Mouse (Mus musculus) hindbrain, embryonic 12.5 days (tissue): ENCODE results near the gene Nsg1. TPM values are rescaled to one million over a fixed set of nuclear protein-coding genes. Genes with fewer than 3 reads are reported as not detected.

Experiments used
- ATAC-seq: fragments of 200-750 bp; cut with Nextera tagmentation; 2 replicates; pipeline ENCODE4 v1.8.0; 2017; ENCODE audit warnings: moderate TSS enrichment; ENCODE audit not compliant: low FRiP score
- H3K27ac ChIP-seq: fragments of 300-500 bp; sonication (generic); 2 replicates; pipeline ENCODE4 v1.5.1; 2016; ENCODE audit warnings: mild to moderate bottlenecking
- H3K27me3 ChIP-seq: fragments of 300-500 bp; sonication (generic); 2 replicates; pipeline ENCODE4 v1.6.1; 2016; ENCODE audit warnings: mild to moderate bottlenecking
- H3K36me3 ChIP-seq: fragments of 300-500 bp; sonication (generic); 2 replicates; pipeline ENCODE4 v1.6.1; 2016; ENCODE audit warnings: mild to moderate bottlenecking
- H3K4me1 ChIP-seq: fragments of 300-500 bp; sonication (generic); 2 replicates; pipeline ENCODE4 v1.6.1; 2016
- H3K4me2 ChIP-seq: fragments of 300-500 bp; sonication (generic); replicated peaks from 2 replicates; pipeline ENCODE4 v1.6.1; 2016; ENCODE audit warnings: mild to moderate bottlenecking
- H3K4me3 ChIP-seq: fragments of 300-500 bp; sonication (generic); 2 replicates; pipeline ENCODE4 v1.5.1; 2016; ENCODE audit warnings: mild to moderate bottlenecking
- H3K9ac ChIP-seq: fragments of 300-500 bp; sonication (generic); 2 replicates; pipeline ENCODE4 v1.6.1; 2016; ENCODE audit warnings: mild to moderate bottlenecking, moderate library complexity
- H3K9me3 ChIP-seq: fragments of 300-500 bp; sonication (generic); replicated peaks from 2 replicates; pipeline ENCODE4 v1.6.1; 2016; ENCODE audit warnings: mild to moderate bottlenecking
- WGBS: fragments of 180-500 bp; shearing (Covaris S2); methylation state at CpG from one replicate; pipeline ENCODE4 v1.1.7; 2016; 5-methylcytosine and 5-hydroxymethylcytosine counted together
- polyA plus RNA-seq: library from polyadenylated mRNA; unstranded; fragments of >200 nt; fragmentation: Nextera tagmentation; extraction: Ambion mirVana; gene quantifications from 2 replicates; pipeline ENCODE4 v1.2.1, GENCODE M21; 2016

The Nsg1 gene
- polyA plus RNA-seq, 1 experiment from 2014 or later = 447 TPM

- H3K4me2 ChIP-seq = no peak overlapping the region
- WGBS = 61% methylated on average over 5 of the region's 5 CpGs
Measured at GRCm38 (mm10) chr5:38173766-38174165, 14.1 kb upstream of the Nsg1 start.

GRCm38 (mm10) chr5:38168497-38168896, 8.8 kb upstream of the Nsg1 start:
- Histone ChIP-seq H3K4me1 (no peaks in the 10 kb centered on the region), H3K4me2 (no peak overlapping the region), H3K27me3 (no peaks in the 10 kb centered on the region), H3K27ac (no peak overlapping the region), H3K4me3 (no peak overlapping the region), H3K9me3 (no peaks in the 10 kb centered on the region), H3K9ac (no peak overlapping the region), H3K36me3 (no peaks in the 10 kb centered on the region)
- ATAC-seq = no peak
- WGBS = 81% methylated on average over 11 of the region's 11 CpGs

More at GRCm38 (mm10) chr5:38173766-38174165, 14.1 kb upstream of the Nsg1 start:
- Histone ChIP-seq H3K9me3 (no peaks in the 10 kb centered on the region), H3K4me1 (no peaks in the 10 kb centered on the region), H3K36me3 (no peaks in the 10 kb centered on the region), H3K27ac (no peak overlapping the region), H3K27me3 (no peaks in the 10 kb centered on the region), H3K4me3 (no peak overlapping the region), H3K9ac (no peak overlapping the region)
- no peak for ATAC-seq

DNA sequence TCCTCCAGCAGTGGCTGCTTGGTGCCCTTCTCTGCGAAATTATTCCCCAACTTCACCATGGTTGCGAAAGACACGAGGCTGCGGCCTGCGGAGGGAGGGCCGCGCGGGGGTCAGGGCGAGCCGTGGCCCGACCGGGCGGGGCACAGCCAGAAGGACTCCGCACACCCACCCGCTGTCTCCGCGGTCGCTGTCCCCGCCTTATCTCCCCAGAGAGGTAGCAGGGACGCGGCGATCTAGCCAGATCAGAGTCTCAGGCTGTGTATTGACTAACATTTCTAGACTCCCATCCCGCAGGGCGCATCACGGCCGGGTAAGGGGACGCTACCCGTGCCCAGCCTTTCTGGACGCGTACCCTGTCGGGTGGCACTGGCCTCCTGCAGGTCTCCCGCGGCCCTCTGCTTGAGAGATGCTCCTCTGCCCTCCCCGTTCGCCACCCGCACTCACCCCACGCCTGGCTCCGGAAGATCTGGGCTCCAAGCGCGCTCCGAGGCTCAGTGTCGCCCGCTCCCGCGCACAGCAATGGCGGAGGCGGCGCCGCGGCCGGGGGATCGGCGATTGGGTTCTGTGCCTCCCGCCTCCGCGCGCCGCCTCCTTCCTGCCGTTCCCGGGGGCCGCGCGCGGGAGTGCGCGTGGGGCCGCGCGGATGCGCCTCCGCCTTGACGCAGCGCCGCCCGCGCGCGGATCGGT, 617 bp downstream of the Nsg1 start:
- H3K9ac ChIP-seq = peak overlapping the region; percentile 97
- peaks cover 35% of the 10 kb centered on the region for H3K36me3 ChIP-seq
- peaks cover 14% of the 10 kb centered on the region; the same call in 1 of the 2 replicates for H3K27me3 ChIP-seq
- WGBS = under 1% methylated on average over 69 of the region's 79 CpGs
- H3K4me3 ChIP-seq = peak overlapping the region; percentile 87
- peak; percentile 80 for ATAC-seq
- H3K27ac ChIP-seq = peak overlapping the region; percentile 93
- peaks cover 43% of the 10 kb centered on the region for H3K4me1 ChIP-seq
- H3K9me3 ChIP-seq = no peaks in the 10 kb centered on the region
- peak overlapping the region; percentile 69 for H3K4me2 ChIP-seq

DNA sequence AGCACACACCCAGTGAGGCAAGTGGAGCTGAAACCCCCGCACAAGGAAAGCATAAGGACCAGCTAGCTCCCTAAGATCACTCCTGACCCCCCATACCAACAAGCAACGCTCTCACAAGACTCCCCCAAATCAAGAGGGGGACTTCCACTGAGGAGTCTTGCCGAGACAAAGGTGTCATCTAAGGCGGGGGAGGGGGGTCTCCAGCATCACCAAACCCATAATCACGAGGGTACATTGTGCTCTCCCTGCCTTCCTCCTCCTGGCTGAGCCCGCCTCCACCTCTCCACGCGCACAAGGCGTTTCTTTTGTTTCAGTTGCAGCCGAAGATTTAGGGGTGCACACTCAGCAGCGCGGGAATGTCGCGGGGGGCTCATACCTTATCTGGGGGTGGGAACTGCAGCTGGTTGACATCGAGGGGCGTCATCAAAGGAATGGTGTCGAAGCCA, 1.2 kb downstream of the Nsg1 start:
- Histone ChIP-seq H3K27ac (peak overlapping the region; percentile 93), H3K36me3 (peaks cover 40% of the 10 kb centered on the region), H3K4me1 (peaks cover 48% of the 10 kb centered on the region), H3K9ac (peak overlapping the region; percentile 97), H3K9me3 (no peaks in the 10 kb centered on the region), H3K27me3 (peaks cover 14% of the 10 kb centered on the region; the same call in 1 of the 2 replicates), H3K4me3 (peak overlapping the region; percentile 87), H3K4me2 (peak overlapping the region; percentile 69)
- WGBS = 2% methylated on average over 17 of the region's 17 CpGs
- peak; percentile 53 for ATAC-seq

GRCm38 (mm10) chr5:38157481-38158020, 2.2 kb downstream of the Nsg1 start:
- peak overlapping the region; percentile 69 for H3K4me2 ChIP-seq
- H3K9me3 ChIP-seq = no peaks in the 10 kb centered on the region
- H3K4me1 ChIP-seq = peaks cover 58% of the 10 kb centered on the region
- H3K27me3 ChIP-seq = peaks cover 14% of the 10 kb centered on the region; the same call in 1 of the 2 replicates
- peaks cover 50% of the 10 kb centered on the region for H3K36me3 ChIP-seq
- peak overlapping the region; percentile 97 for H3K9ac ChIP-seq
- H3K27ac ChIP-seq = peak overlapping the region; percentile 93; the same call in 1 of the 2 replicates
- 55% methylated on average over 9 of the region's 9 CpGs for WGBS
- H3K4me3 ChIP-seq = peak overlapping the region; percentile 87
- no peak for ATAC-seq

DNA sequence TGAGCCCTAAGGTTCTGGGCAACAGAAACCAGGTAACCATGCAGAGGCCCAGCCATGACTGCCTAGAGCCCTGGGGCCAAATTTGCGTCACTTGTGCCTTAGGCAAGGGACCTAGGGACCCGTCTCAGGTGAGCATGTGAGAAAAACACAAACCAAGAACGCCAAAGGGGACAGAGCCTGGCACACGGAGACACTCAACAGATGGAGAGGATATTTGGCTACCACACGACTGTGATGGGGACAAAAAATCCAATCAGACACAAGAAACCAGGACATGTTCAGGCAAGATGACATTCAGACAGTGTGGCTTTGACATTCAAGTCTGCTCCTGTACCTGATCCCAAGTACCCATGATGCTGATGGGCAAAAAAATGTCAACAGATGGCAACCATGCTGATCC, 6.1 kb downstream of the Nsg1 start:
- no peak overlapping the region for H3K4me3 ChIP-seq
- peak overlapping the region; percentile 5 for H3K4me2 ChIP-seq
- 94% methylated on average over 5 of the region's 5 CpGs for WGBS
- ATAC-seq = no peak
- H3K4me1 ChIP-seq = peaks cover 71% of the 10 kb centered on the region
- H3K27me3 ChIP-seq = no peaks in the 10 kb centered on the region
- H3K36me3 ChIP-seq = peaks cover 87% of the 10 kb centered on the region
- H3K9me3 ChIP-seq = no peaks in the 10 kb centered on the region
- 0 out of 2 replicates have a peak overlapping the region, but pooled peaks have one; percentile 12 for H3K27ac ChIP-seq
- no peak overlapping the region for H3K9ac ChIP-seq

- Histone ChIP-seq H3K4me3 (no peak overlapping the region), H3K4me1 (peaks cover 66% of the 10 kb centered on the region), H3K36me3 (peaks cover 96% of the 10 kb centered on the region), H3K4me2 (peak overlapping the region; percentile 8; the same call in 1 of the 2 replicates), H3K27ac (no peak overlapping the region), H3K27me3 (no peaks in the 10 kb centered on the region), H3K9me3 (no peaks in the 10 kb centered on the region), H3K9ac (no peak overlapping the region)
- 84% methylated on average over 10 of the region's 10 CpGs for WGBS
- no peak for ATAC-seq
Measured at GRCm38 (mm10) chr5:38152201-38153108, 7.3 kb downstream of the Nsg1 start.

DNA sequence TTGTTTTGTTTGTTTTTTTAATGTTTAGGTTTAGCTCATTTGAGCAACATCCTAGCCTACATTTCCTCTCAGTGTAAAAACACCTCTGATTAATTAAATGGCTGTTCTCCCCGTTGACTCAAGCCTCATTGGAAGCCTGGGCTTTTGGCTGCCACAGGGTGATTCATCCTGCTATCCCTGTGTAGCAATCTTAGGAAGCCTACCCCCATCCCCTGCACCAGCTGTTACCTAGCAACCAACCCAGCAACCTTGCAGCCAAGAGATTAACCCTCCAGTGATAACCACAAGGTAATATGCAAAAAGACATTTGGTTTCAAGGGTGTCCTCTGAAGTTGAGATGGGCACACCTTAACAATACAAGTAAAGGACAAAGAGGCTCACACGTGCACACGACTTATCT, 8.4 kb downstream of the Nsg1 start:
- Histone ChIP-seq H3K4me1 (peaks cover 54% of the 10 kb centered on the region), H3K27me3 (no peaks in the 10 kb centered on the region), H3K27ac (no peak overlapping the region), H3K9ac (no peak overlapping the region), H3K4me2 (no peak overlapping the region; the same call in 1 of the 2 replicates), H3K4me3 (no peak overlapping the region), H3K9me3 (no peaks in the 10 kb centered on the region), H3K36me3 (peaks cover 92% of the 10 kb centered on the region)
- ATAC-seq = no peak; the same call in 1 of the 2 replicates
- 68% methylated on average over 3 of the region's 3 CpGs for WGBS

DNA sequence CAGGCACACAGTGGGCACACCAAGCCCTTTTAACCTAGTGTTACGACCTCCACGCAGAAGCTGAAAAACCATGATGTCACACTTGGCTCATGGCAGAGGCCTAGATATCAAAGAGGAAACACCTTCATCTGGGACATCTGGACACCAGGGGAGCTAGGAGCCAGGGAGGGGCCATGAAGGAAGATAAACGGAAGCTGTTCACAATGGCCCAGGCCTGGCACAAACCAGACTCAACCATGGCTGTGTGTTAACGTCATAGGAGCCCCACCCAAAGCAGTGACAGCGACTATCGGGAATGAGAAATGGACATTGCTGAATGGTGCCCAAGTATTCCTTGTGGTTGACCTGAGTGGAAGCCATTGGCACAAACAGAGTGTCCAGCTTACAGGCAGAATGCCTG, 13.2 kb downstream of the Nsg1 start:
- no peak overlapping the region for H3K4me2 ChIP-seq
- no peak overlapping the region for H3K27ac ChIP-seq
- 94% methylated on average over 6 of the region's 6 CpGs for whole genome bisulfite sequencing
- H3K36me3 ChIP-seq = peaks cover 84% of the 10 kb centered on the region
- H3K27me3 ChIP-seq = no peaks in the 10 kb centered on the region
- H3K9ac ChIP-seq = no peak overlapping the region
- no peaks in the 10 kb centered on the region for H3K9me3 ChIP-seq
- peaks cover 13% of the 10 kb centered on the region for H3K4me1 ChIP-seq
- no peak for ATAC-seq
- no peak overlapping the region for H3K4me3 ChIP-seq

GRCm38 (mm10) chr5:38140893-38141292, 18.8 kb downstream of the Nsg1 start:
- Histone ChIP-seq H3K4me1 (no peaks in the 10 kb centered on the region; the same call in 1 of the 2 replicates), H3K9ac (no peak overlapping the region), H3K27me3 (no peaks in the 10 kb centered on the region), H3K4me3 (no peak overlapping the region), H3K9me3 (no peaks in the 10 kb centered on the region), H3K36me3 (peaks cover 95% of the 10 kb centered on the region), H3K4me2 (no peak overlapping the region), H3K27ac (no peak overlapping the region)
- no peak for ATAC-seq
- WGBS = 88% methylated on average over 6 of the region's 6 CpGs

DNA sequence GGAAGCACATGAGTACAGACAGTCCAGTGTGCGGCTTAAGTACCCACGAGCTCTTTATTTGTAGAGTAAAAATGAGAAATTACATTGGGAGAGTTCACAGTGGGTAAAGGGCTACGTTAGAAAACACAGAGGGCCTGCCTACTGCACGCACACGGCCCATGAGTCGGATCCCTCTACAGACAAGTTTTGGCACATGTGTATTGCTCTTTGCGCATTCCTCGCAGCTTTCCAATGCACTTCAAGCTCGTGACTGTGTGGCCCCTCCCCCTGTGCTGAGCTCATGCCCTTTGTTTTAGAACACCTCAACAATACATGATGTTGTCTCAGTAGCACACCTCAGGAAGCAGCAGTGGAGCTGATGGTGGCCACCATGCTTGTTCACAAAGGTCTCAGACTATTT, 22.5 kb downstream of the Nsg1 start:
- no peak overlapping the region for H3K9ac ChIP-seq
- no peaks in the 10 kb centered on the region for H3K4me1 ChIP-seq
- no peak overlapping the region for H3K27ac ChIP-seq
- WGBS = 93% methylated on average over 9 of the region's 9 CpGs
- no peaks in the 10 kb centered on the region for H3K9me3 ChIP-seq
- no peaks in the 10 kb centered on the region for H3K27me3 ChIP-seq
- peaks cover 76% of the 10 kb centered on the region for H3K36me3 ChIP-seq
- ATAC-seq = no peak
- no peak overlapping the region for H3K4me3 ChIP-seq
- H3K4me2 ChIP-seq = no peak overlapping the region

- Histone ChIP-seq H3K9me3 (no peaks in the 10 kb centered on the region), H3K9ac (no peak overlapping the region), H3K4me2 (no peak overlapping the region), H3K36me3 (peaks cover 67% of the 10 kb centered on the region), H3K27me3 (no peaks in the 10 kb centered on the region), H3K27ac (no peak overlapping the region), H3K4me3 (no peak overlapping the region), H3K4me1 (no peaks in the 10 kb centered on the region)
- WGBS = 95% methylated on average over 9 of the region's 9 CpGs
- ATAC-seq = no peak
Measured at GRCm38 (mm10) chr5:38136247-38136646, 23.5 kb downstream of the Nsg1 start.
